Mouse (Mus musculus) testis, adult 2 months (tissue): ENCODE data around the gene Nfkb1.

Experiments used
- CTCF ChIP-seq: fragments of 200-500 bp; IDR thresholded peaks from 2 replicates; pipeline ENCODE4 v1.5.1; 2012; ENCODE audit warnings: low read depth, mild to moderate bottlenecking, inconsistent platforms, low read length, moderate library complexity; ENCODE audit not compliant: control insufficient read depth, insufficient read depth, insufficient replicate concordance
- POLR2A ChIP-seq: fragments of 200-500 bp; IDR thresholded peaks from 2 replicates; pipeline ENCODE4 v1.6.1; 2012; ENCODE audit warnings: low read depth, mild to moderate bottlenecking, inconsistent platforms, low read length, moderate library complexity; ENCODE audit not compliant: control insufficient read depth

GRCm38 (mm10) chr3:135640856-135641622 is 50.3 kb downstream of the Nfkb1 start:
- no peak for TF ChIP-seq CTCF
- no peak for TF ChIP-seq POLR2A
